Mouse (Mus musculus) ES-E14 (cell line): Measurements from ENCODE around the gene Cd59b. TPM values are rescaled to one million over a fixed set of nuclear protein-coding genes. Genes with fewer than 3 reads are reported as not detected.

ENCODE experiments used
- DNase-seq: peaks from one replicate; pipeline ENCODE4 v3.0.0-alpha.2; 2013; ENCODE audit warnings: low read depth, low spot score
- H3K27ac ChIP-seq: 2 replicates; pipeline ENCODE4 v1.5.1; 2012; ENCODE audit warnings: low read depth, mild to moderate bottlenecking, low read length, moderate library complexity, mixed read lengths; ENCODE audit not compliant: poor library complexity, insufficient read depth, severe bottlenecking
- H3K36me3 ChIP-seq: 2 replicates; pipeline ENCODE4 v1.6.1; 2012; ENCODE audit warnings: mild to moderate bottlenecking, low read length, moderate library complexity, mixed read lengths; ENCODE audit not compliant: control insufficient read depth, poor library complexity, insufficient read depth, severe bottlenecking
- H3K4me1 ChIP-seq, 2 experiments: fragments of 150-350 bp in 1 of 2; sonication (generic) in 1 of 2; 2 replicates each; pipeline ENCODE4 v1.6.1; 2012; ENCODE audit warnings: low read length in 2 of 2, mild to moderate bottlenecking in 1 of 2, mixed read lengths in 1 of 2; ENCODE audit not compliant: control insufficient read depth in 2 of 2, insufficient read depth in 2 of 2, poor library complexity in 1 of 2
- H3K4me3 ChIP-seq, 2 experiments: fragments of 150-350 bp in 1 of 2; sonication (generic) in 1 of 2; 2 replicates each; pipeline ENCODE4 v1.5.1; 2012; ENCODE audit warnings: low read length in 2 of 2, low read depth in 1 of 2, mild to moderate bottlenecking in 1 of 2, mixed read lengths in 1 of 2; ENCODE audit not compliant: insufficient read depth in 1 of 2, poor library complexity in 1 of 2, severe bottlenecking in 1 of 2
- H3K9ac ChIP-seq: 2 replicates; pipeline ENCODE4 v1.6.1; 2012; ENCODE audit warnings: low read depth, mild to moderate bottlenecking, low read length, mixed read lengths; ENCODE audit not compliant: poor library complexity, insufficient read depth, severe bottlenecking
- H3K9me3 ChIP-seq: fragments of 150-350 bp; sonication (generic); 2 replicates; pipeline ENCODE4 v1.6.1; 2012; ENCODE audit warnings: low read depth, mild to moderate bottlenecking, low read length; ENCODE audit not compliant: control insufficient read depth, insufficient read depth
- CHD2 ChIP-seq: IDR thresholded peaks from 2 replicates; pipeline ENCODE4 v1.6.1; 2014; ENCODE audit warnings: mild to moderate bottlenecking, low read depth, low read length, inconsistent platforms
- HCFC1 ChIP-seq: IDR thresholded peaks from 2 replicates; pipeline ENCODE4 v1.6.1; 2012; ENCODE audit warnings: low read length, inconsistent platforms, borderline replicate concordance; ENCODE audit not compliant: insufficient read depth
- MAFK ChIP-seq: IDR thresholded peaks from 2 replicates; pipeline ENCODE4 v1.6.1; 2014; ENCODE audit warnings: mild to moderate bottlenecking, low read depth, low read length, inconsistent platforms; ENCODE audit not compliant: insufficient read depth
- ZC3H11A ChIP-seq: IDR thresholded peaks from 2 replicates; pipeline ENCODE4 v1.6.1; 2012; ENCODE audit warnings: low read depth, mild to moderate bottlenecking, inconsistent platforms, low read length, borderline replicate concordance
- ZNF384 ChIP-seq: IDR thresholded peaks from 2 replicates; pipeline ENCODE4 v1.6.1; 2012; ENCODE audit warnings: low read depth, low read length, inconsistent platforms
- in situ Hi-C, 2 experiments: fragments of 600-800 bp; cut with MboI; formaldehyde crosslinking; loops; one replicate each; pipeline ENCODE4 v1.15.1; 2025; ENCODE audit warnings: low sequenced_read_pairs in 2 of 2, inconsistent platforms in 1 of 2; ENCODE audit not compliant: unreplicated experiment in 2 of 2
- total RNA-seq: library from RNA; depleted of rRNA; stranded (reverse); fragments of 300-350 nt; gene quantifications from 2 replicates; pipeline ENCODE4 v1.2.3, GENCODE M21; 2012

The Cd59b gene
- total RNA-seq, 1 experiment, result 3.5 TPM

DNA sequence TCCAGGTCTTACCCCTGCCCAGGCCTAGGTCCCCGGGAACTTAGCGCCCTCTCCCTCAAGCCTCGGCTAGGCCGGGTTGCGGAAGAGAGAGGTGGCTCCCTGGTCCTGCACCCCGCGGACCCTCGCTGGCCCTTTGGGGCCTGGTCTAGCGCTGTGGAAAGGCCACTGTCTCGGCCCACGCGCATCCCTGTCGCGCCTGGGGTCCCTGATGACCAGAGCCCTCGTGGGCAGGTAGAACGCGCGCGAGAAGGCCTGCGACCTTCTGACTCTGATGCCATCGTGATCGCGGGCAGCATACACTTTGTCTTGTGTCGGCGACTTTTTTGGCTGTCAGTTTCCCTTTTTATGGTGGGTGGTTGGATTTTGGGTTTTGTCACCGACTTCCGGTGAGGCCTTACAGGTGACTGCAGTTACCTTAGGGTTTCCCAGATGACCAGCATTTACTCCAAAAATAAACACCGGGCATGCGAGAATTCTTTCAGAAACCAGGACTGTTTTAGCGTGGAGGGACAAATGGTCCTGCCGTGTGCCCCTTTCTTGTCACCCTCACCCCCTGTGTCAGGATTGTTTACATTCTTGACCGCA lies 41.4 kb upstream of the Cd59b start, which contains the start of gene 4931422A03Rik:
Gene 4931422A03Rik (minus strand): TSS at position 223 of the 585 bp plus-strand sequence.
- DNase-seq, result no peak
- no peak within 1 kb of the TSS for H3K27ac ChIP-seq

DNA sequence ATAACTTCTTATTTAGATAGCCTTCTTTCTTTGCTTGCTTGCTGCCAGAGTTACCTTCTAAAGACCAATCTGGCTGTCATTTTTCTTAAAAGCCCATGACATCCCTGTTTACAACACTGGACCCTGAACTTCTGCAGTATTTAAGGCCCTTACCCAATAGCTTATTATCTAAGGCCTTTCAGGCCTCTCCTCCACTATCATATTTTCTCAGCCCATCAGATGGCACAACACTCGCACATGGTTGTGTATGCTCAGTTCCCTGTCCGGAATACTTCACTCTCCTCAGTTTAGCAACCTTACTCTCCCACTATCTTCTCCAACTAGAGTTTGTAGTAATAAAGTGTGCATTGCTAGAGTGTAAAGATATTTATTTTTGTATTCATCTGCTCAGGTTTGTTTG lies 40.6 kb upstream of the Cd59b start:
- H3K4me3 ChIP-seq, result no peak overlapping the region
- TF ChIP-seq HCFC1 (no peak), ZNF384 (no peak), ZC3H11A (no peak), MAFK (no peak), CHD2 (no peak)
- H3K36me3 ChIP-seq, result peaks cover under 1% of the 10 kb centered on the region; the same call in 1 of the 2 replicates
- no peak for DNase-seq
- H3K9me3 ChIP-seq, result no peaks in the 10 kb centered on the region
- peaks cover 0 to 2% of the 10 kb centered on the region in 2 experiments; a peak in 1 of 4 replicates for H3K4me1 ChIP-seq
- in situ Hi-C loops, result no loop called here
- no peak overlapping the region for H3K9ac ChIP-seq
- H3K27ac ChIP-seq, result no peak overlapping the region

More for the DNA sequence above, 41.4 kb upstream of the Cd59b start, which contains the start of gene 4931422A03Rik:
- in situ Hi-C loops, result no loop called here
- peaks cover 0 to 2% of the 10 kb centered on the region in 2 experiments; a peak in 1 of 4 replicates for H3K4me1 ChIP-seq
- H3K4me3 ChIP-seq, result peak within 1 kb of the TSS; percentile 86 to 96
- H3K36me3 ChIP-seq, result no peaks in the 10 kb centered on the region
- peak within 1 kb of the TSS; percentile 90 for H3K9ac ChIP-seq
- TF ChIP-seq ZC3H11A, result no peak
- no peak for TF ChIP-seq ZNF384
- no peak for TF ChIP-seq CHD2
- TF ChIP-seq MAFK, result no peak
- TF ChIP-seq HCFC1, result no peak
- no peaks in the 10 kb centered on the region for H3K9me3 ChIP-seq

DNA sequence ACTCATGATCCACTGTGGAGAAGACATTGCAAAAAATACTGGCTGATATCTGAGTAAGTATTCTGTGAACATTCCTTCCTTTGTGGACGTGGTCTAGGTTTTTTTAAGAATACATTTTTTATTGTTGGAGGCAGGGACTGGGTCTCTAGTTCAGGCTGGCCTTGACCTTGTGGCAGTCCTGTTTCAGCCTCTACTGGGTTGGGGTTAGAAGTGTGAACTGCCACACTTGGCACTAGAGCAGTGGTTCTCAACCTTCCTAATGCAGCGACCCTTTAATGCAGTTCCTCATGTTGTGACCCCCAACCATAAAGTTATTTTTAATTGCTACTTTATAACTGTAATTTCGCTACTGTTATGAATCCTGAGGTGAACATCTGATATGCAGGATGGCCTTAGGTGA lies 39.3 kb upstream of the Cd59b start:
- in situ Hi-C loops, result no loop called here
- no peak for TF ChIP-seq ZNF384
- no peak for TF ChIP-seq ZC3H11A
- TF ChIP-seq HCFC1, result no peak
- no peak for TF ChIP-seq MAFK
- no peak for TF ChIP-seq CHD2
- H3K9me3 ChIP-seq, result no peaks in the 10 kb centered on the region
- no peak overlapping the region for H3K27ac ChIP-seq
- peaks cover 3% of the 10 kb centered on the region; the same call in 1 of the 2 replicates for H3K36me3 ChIP-seq
- peaks cover 0 to 2% of the 10 kb centered on the region in 2 experiments; a peak in 1 of 4 replicates for H3K4me1 ChIP-seq
- no peak overlapping the region for H3K9ac ChIP-seq
- no peak for DNase-seq
- no peak overlapping the region for H3K4me3 ChIP-seq

DNA sequence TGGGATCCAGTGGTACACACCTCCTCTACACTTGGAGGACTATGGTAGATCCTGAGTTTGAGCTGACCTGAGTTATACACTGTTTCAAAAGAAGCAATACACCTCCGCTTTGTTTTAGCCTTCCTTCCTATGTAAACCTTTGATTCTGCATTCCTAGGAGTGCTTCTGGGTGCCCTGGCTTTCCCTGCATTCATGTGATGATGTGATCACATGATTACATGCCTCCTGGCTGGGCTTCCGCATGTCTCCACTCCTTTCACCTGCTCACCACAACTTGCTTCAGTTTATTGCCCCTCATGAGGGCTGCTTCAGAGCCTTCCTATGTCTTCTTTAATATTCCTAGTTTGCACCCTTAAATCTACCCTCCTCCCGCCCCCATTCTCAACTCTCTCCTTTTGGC lies 37.6 kb upstream of the Cd59b start:
- Histone ChIP-seq H3K36me3 (peaks cover 4% of the 10 kb centered on the region; the same call in 1 of the 2 replicates), H3K27ac (no peak overlapping the region), H3K9ac (no peak overlapping the region), H3K4me1 (peaks cover 0 to 2% of the 10 kb centered on the region in 2 experiments; a peak in 1 of 4 replicates), H3K9me3 (no peaks in the 10 kb centered on the region), H3K4me3 (no peak overlapping the region)
- in situ Hi-C loops, result no loop called here
- TF ChIP-seq ZNF384 (no peak), ZC3H11A (no peak), MAFK (no peak), HCFC1 (no peak), CHD2 (no peak)
- DNase-seq, result no peak
